Mouse (Mus musculus): ENCODE measurements around the gene Thbd. TPM values are rescaled to one million over a fixed set of nuclear protein-coding genes. Genes with fewer than 3 reads are reported as not detected.

The Thbd gene
- 236 TPM for polyA plus RNA-seq (2014; fragmentation: Illumina TruSeq; extraction: RNeasy Lipid Tissue Mini Kit (QIAGEN cat#74804); ENCODE audit: insufficient read depth, low read depth, low replicate concordance)

GRCm38 (mm10) chr2:148407870-148408760 lies at the start of gene Thbd:
Thbd (minus strand) TSS chr2:148408188.

GRCm38 (mm10) chr2:148443249-148443958 lies 35.4 kb upstream of the Thbd start, which contains the start of gene Cd93:
Cd93 (minus strand) TSS chr2:148443563.

GRCm38 (mm10) chr2:148395131-148396051 lies 12.6 kb downstream of the Thbd start, which contains the start of gene Sstr4:
Sstr4 (plus strand) TSS chr2:148395344.

Other genes starting within 250 kb of the Thbd start
- 0.61 TPM for gene Sstr4, start 12.8 kb downstream of the Thbd start, polyA plus RNA-seq (2014; fragmentation: Illumina TruSeq; extraction: RNeasy Lipid Tissue Mini Kit (QIAGEN cat#74804); ENCODE audit: insufficient read depth, low read depth, low replicate concordance)
- 43.6 TPM for gene Cd93, start 35.4 kb upstream of the Thbd start, polyA plus RNA-seq (2014; fragmentation: Illumina TruSeq; extraction: RNeasy Lipid Tissue Mini Kit (QIAGEN cat#74804); ENCODE audit: insufficient read depth, low read depth, low replicate concordance)

All from lung, adult 10 weeks (tissue).